Mouse (Mus musculus) MEL (cell line): ENCODE measurements around the gene Galnt10. TPM values are rescaled to one million over a fixed set of nuclear protein-coding genes. Genes with fewer than 3 reads are reported as not detected.

Source experiments
- DNase-seq: peaks from one replicate; pipeline ENCODE4 v3.0.0; 2011; ENCODE audit warnings: low read depth, low spot score
- H3K27ac ChIP-seq: 2 replicates; pipeline ENCODE4 v1.5.1; 2012; ENCODE audit warnings: low read depth, mild to moderate bottlenecking, control low read depth, low read length, moderate library complexity; ENCODE audit not compliant: control insufficient read depth
- H3K27me3 ChIP-seq, 2 experiments: fragments of 150-350 bp in 1 of 2; sonication (generic) in 1 of 2; 2 replicates each; pipeline ENCODE4 v1.6.1; 2012; ENCODE audit warnings: low read length in 2 of 2, mild to moderate bottlenecking in 2 of 2, improper control_type of control experiment in 1 of 2, moderate library complexity in 1 of 2; ENCODE audit not compliant: insufficient read depth in 2 of 2, control insufficient read depth in 1 of 2
- H3K36me3 ChIP-seq, 2 experiments: 2 replicates each; pipeline ENCODE4 v1.6.1; 2012 to 2014; ENCODE audit warnings: low read length in 2 of 2, improper control_type of control experiment in 1 of 2, inconsistent platforms in 1 of 2, mild to moderate bottlenecking in 1 of 2; ENCODE audit not compliant: insufficient read depth in 2 of 2, control insufficient read depth in 1 of 2
- H3K4me1 ChIP-seq, 2 experiments: fragments of 150-350 bp in 1 of 2; sonication (generic) in 1 of 2; 2 replicates each; pipeline ENCODE4 v1.6.1; 2012; ENCODE audit warnings: low read length in 2 of 2, improper control_type of control experiment in 1 of 2, mild to moderate bottlenecking in 1 of 2; ENCODE audit not compliant: insufficient read depth in 2 of 2, control insufficient read depth in 1 of 2
- H3K4me3 ChIP-seq, 2 experiments: fragments of 150-350 bp in 1 of 2; sonication (generic) in 1 of 2; 2 replicates each; pipeline ENCODE4 v1.5.1; 2012; ENCODE audit warnings: low read depth in 2 of 2, low read length in 2 of 2, mild to moderate bottlenecking in 2 of 2, moderate library complexity in 2 of 2, control low read depth in 1 of 2, improper control_type of control experiment in 1 of 2; ENCODE audit not compliant: control insufficient read depth in 1 of 2, insufficient read depth in 1 of 2
- H3K79me2 ChIP-seq: 2 replicates; pipeline ENCODE4 v1.6.1; 2012; ENCODE audit warnings: mild to moderate bottlenecking, low read length, moderate library complexity; ENCODE audit not compliant: control insufficient read depth, poor library complexity, insufficient read depth
- H3K9ac ChIP-seq: 2 replicates; pipeline ENCODE4 v1.6.1; 2012; ENCODE audit warnings: low read depth, mild to moderate bottlenecking, control low read depth, low read length, moderate library complexity; ENCODE audit not compliant: control insufficient read depth, poor library complexity, severe bottlenecking
- H3K9me3 ChIP-seq: fragments of 150-350 bp; sonication (generic); replicated peaks from 2 replicates; pipeline ENCODE4 v1.6.1; 2012; ENCODE audit warnings: mild to moderate bottlenecking, low read length, improper control_type of control experiment, moderate library complexity; ENCODE audit not compliant: insufficient read depth
- BHLHE40 ChIP-seq: IDR thresholded peaks from 2 replicates; pipeline ENCODE4 v1.6.1; 2012; ENCODE audit warnings: low read depth, mild to moderate bottlenecking, inconsistent platforms, low read length, improper control_type of control experiment, borderline replicate concordance
- CTCF ChIP-seq, 3 experiments: IDR thresholded peaks in 2 of 3; conservative IDR thresholded peaks in 1 of 3; 2 replicates each; pipeline ENCODE4 v1.5.1; 2011 to 2012; ENCODE audit warnings: low read length in 3 of 3, low read depth in 2 of 3, mild to moderate bottlenecking in 2 of 3, improper control_type of control experiment in 1 of 3, inconsistent platforms in 1 of 3, mixed read lengths in 1 of 3, moderate library complexity in 1 of 3; ENCODE audit not compliant: control insufficient read depth in 1 of 3, insufficient read depth in 1 of 3, poor library complexity in 1 of 3, severe bottlenecking in 1 of 3
- E2F4 ChIP-seq: IDR thresholded peaks from 2 replicates; pipeline ENCODE4 v1.6.1; 2011; ENCODE audit warnings: low read depth, low read length, improper control_type of control experiment, borderline replicate concordance
- EP300 ChIP-seq, 2 experiments: IDR thresholded peaks; 2 replicates each; pipeline ENCODE4 v1.6.1; 2011; ENCODE audit warnings: improper control_type of control experiment in 2 of 2, low read length in 2 of 2, low read depth in 1 of 2, mild to moderate bottlenecking in 1 of 2
- GABPA ChIP-seq: IDR thresholded peaks from 2 replicates; pipeline ENCODE4 v1.6.1; 2012; ENCODE audit warnings: low read depth, mild to moderate bottlenecking, inconsistent platforms, low read length, improper control_type of control experiment, moderate library complexity
- GATA1 ChIP-seq: IDR thresholded peaks from 2 replicates; pipeline ENCODE4 v1.6.1; 2011; ENCODE audit warnings: low read depth, low read length, improper control_type of control experiment
- HCFC1 ChIP-seq: IDR thresholded peaks from 2 replicates; pipeline ENCODE4 v1.6.1; 2012; ENCODE audit warnings: low read depth, mild to moderate bottlenecking, inconsistent platforms, low read length, improper control_type of control experiment, moderate library complexity
- JUND ChIP-seq: IDR thresholded peaks from 2 replicates; pipeline ENCODE4 v1.6.1; 2011; ENCODE audit warnings: low read depth, mild to moderate bottlenecking, improper control_type of control experiment, low read length
- KAT2A ChIP-seq: conservative IDR thresholded peaks from 2 replicates; pipeline ENCODE4 v1.6.1; 2012; ENCODE audit warnings: low read depth, low read length, improper control_type of control experiment, inconsistent platforms
- MAFK ChIP-seq: IDR thresholded peaks from 2 replicates; pipeline ENCODE4 v1.6.1; 2011; ENCODE audit warnings: low read depth, mild to moderate bottlenecking, low read length, improper control_type of control experiment, borderline replicate concordance
- MAZ ChIP-seq: IDR thresholded peaks from 2 replicates; pipeline ENCODE4 v1.6.1; 2012; ENCODE audit warnings: low read depth, mild to moderate bottlenecking, inconsistent platforms, low read length, improper control_type of control experiment
- MEF2A ChIP-seq: IDR thresholded peaks from 2 replicates; pipeline ENCODE4 v1.6.1; 2014; ENCODE audit warnings: low read depth, mild to moderate bottlenecking, inconsistent platforms, low read length, improper control_type of control experiment; ENCODE audit not compliant: poor library complexity, insufficient replicate concordance, severe bottlenecking; ENCODE audit errors: extremely low read depth
- NELFE ChIP-seq: IDR thresholded peaks from 2 replicates; pipeline ENCODE4 v1.6.1; 2011; ENCODE audit warnings: low read depth, low read length, improper control_type of control experiment
- RAD21 ChIP-seq: IDR thresholded peaks from 2 replicates; pipeline ENCODE4 v1.6.1; 2011; ENCODE audit warnings: mild to moderate bottlenecking, low read depth, low read length, improper control_type of control experiment
- RCOR1 ChIP-seq: IDR thresholded peaks from 2 replicates; pipeline ENCODE4 v1.6.1; 2012; ENCODE audit warnings: low read depth, mild to moderate bottlenecking, inconsistent platforms, low read length, improper control_type of control experiment
- SMC3 ChIP-seq: IDR thresholded peaks from 2 replicates; pipeline ENCODE4 v1.6.1; 2011; ENCODE audit warnings: low read depth, low read length, improper control_type of control experiment
- TBP ChIP-seq: IDR thresholded peaks from 2 replicates; pipeline ENCODE4 v1.8.0; 2011; ENCODE audit warnings: low read depth, low read length, improper control_type of control experiment
- UBTF ChIP-seq: IDR thresholded peaks from 2 replicates; pipeline ENCODE4 v1.6.1; 2012; ENCODE audit warnings: low read depth, mild to moderate bottlenecking, inconsistent platforms, low read length, improper control_type of control experiment, moderate library complexity, borderline replicate concordance; ENCODE audit not compliant: insufficient read depth
- USF1 ChIP-seq: IDR thresholded peaks from 2 replicates; pipeline ENCODE4 v1.6.1; 2014; ENCODE audit warnings: low read depth, mild to moderate bottlenecking, inconsistent platforms, low read length, improper control_type of control experiment, moderate library complexity
- USF2 ChIP-seq, 2 experiments: IDR thresholded peaks; 2 replicates each; pipeline ENCODE4 v1.6.1; 2011 to 2012; ENCODE audit warnings: improper control_type of control experiment in 2 of 2, low read length in 2 of 2, borderline replicate concordance in 1 of 2, inconsistent platforms in 1 of 2, low read depth in 1 of 2, mild to moderate bottlenecking in 1 of 2; ENCODE audit not compliant: insufficient read depth in 1 of 2
- ZC3H11A ChIP-seq: IDR thresholded peaks from 2 replicates; pipeline ENCODE4 v1.6.1; 2012; ENCODE audit warnings: low read depth, mild to moderate bottlenecking, inconsistent platforms, low read length, improper control_type of control experiment
- ZKSCAN1 ChIP-seq: IDR thresholded peaks from 2 replicates; pipeline ENCODE4 v1.6.1; 2012; ENCODE audit warnings: low read depth, mild to moderate bottlenecking, inconsistent platforms, low read length, improper control_type of control experiment, moderate library complexity
- ZNF384 ChIP-seq: IDR thresholded peaks from 2 replicates; pipeline ENCODE4 v1.6.1; 2012; ENCODE audit warnings: low read depth, mild to moderate bottlenecking, inconsistent platforms, low read length, improper control_type of control experiment
- polyA plus RNA-seq, 2 experiments: library from polyadenylated mRNA; stranded (reverse) in 1 of 2; unstranded in 1 of 2; fragments of >175 nt in 1 of 2; fragments of >200 nt in 1 of 2; gene quantifications; 2 replicates each; pipeline versions ENCODE4 v1.2.1 to v1.2.4; 2012; ENCODE audit warnings: low replicate concordance in 2 of 2, low read depth in 1 of 2; ENCODE audit not compliant: insufficient read length in 2 of 2, insufficient read depth in 1 of 2, missing spikeins in 1 of 2
- total RNA-seq: library from RNA; depleted of rRNA; stranded (reverse); fragments of 300-350 nt; gene quantifications from 2 replicates; pipeline ENCODE4 v1.2.3, GENCODE M21; 2012

Galnt10 gene
- total and polyA plus RNA-seq, 3 experiments = 26.7 to 27.4 TPM; not detected in 1

DNA sequence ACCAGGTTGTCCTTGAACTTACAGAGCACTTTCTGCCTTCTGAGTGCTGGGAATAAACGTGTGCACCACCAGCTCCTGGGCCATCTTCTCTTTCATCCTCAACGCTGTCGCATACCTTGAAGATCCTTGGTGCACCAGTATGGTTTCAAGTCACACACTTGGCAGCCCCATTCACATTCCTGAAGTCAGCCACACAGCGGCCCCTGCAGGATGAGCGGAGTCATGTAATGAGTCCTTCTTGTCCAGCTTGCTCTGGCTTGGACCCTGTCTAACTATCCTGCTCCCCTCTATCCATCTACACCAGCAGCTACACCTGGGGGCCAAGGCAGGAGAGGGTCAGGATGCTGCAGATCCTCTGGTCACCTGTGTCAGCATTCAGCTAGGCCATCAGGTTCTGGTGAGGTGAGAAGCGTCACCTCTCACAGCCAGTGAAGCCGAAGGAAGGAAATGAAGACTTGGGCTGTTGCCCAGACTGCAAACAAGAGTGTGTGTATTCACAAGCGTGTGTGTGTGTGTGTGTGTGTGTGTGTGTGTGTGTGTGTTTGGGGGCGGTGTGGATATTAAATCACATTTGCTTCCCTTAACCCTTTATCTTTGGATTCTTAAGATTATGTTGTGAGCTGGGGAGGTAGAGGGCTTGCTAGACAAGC is 18.0 kb upstream of the Galnt10 start:
- 0 out of 2 replicates have a peak, but pooled peaks have one; percentile 5 for TF ChIP-seq GATA1
- peak; percentile 32 to 59 (median 46) for TF ChIP-seq CTCF (IDR thresholded peaks at IDR 0.05 in 2 of 3, conservative IDR thresholded peaks at IDR 0.05 in 1 of 3; ENCODE audit: control insufficient read depth in 1 of 3, insufficient read depth in 1 of 3, low read depth in 2 of 3, low read length in 3 of 3, poor library complexity in 1 of 3, severe bottlenecking in 1 of 3)
- no peak for TF ChIP-seq MEF2A
- TF ChIP-seq SMC3 = peak; percentile 12; the same call in 1 of the 2 replicates
- peak; percentile 13; the same call in 1 of the 2 replicates for TF ChIP-seq RCOR1
- TF ChIP-seq RAD21 = peak; percentile 19
- no peak for TF ChIP-seq HCFC1
- Histone ChIP-seq H3K27ac (no peak overlapping the region), H3K79me2 (no peaks in the 10 kb centered on the region), H3K36me3 (peaks cover 0 to 11% of the 10 kb centered on the region in 2 experiments; a peak in 2 of 4 replicates), H3K4me1 (peaks cover 14 to 32% of the 10 kb centered on the region in 2 experiments), H3K9ac (no peak overlapping the region), H3K27me3 (no peaks in the 10 kb centered on the region), H3K9me3 (no peaks in the 10 kb centered on the region), H3K4me3 (no peak overlapping the region)
- DNase-seq = peak; percentile 74

DNA sequence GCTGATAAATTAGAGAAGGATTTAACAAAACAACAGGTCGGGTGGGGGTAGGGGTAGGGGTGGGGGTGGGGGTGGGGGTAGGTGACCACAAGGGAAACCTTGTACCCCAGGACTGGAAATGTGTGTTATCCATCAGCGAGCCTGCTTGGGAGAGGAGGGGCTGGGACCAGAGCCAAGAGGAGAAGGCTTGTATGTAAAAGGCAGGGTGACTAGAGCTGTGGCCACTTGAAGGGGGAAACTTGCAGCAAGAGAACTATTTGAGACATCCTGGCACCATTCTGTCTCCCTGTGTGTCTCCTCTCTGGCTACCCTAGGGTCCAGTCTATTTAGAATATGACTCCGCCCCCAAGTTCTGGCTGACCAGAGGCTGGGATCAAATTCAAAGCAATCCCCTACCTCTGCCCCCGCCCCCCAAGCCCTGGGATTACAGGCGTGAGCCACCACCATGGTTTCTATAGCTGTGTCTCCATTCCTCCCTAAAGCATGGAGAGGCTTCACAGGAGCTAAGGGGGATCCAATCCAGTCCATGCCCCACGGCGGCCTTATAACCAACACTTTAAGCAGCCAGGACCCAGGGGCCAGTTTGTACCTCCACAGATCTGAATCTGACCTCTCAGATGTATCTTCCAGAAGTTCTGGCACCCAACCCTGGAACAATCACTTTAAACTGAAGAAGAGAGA is 13.3 kb upstream of the Galnt10 start:
- no peak overlapping the region for H3K4me3 ChIP-seq
- no peaks in the 10 kb centered on the region; a peak in 2 of 4 replicates for H3K36me3 ChIP-seq
- DNase-seq = no peak
- H3K9me3 ChIP-seq = no peaks in the 10 kb centered on the region
- TF ChIP-seq RCOR1 (no peak), JUND (no peak), KAT2A (no peak), CTCF (IDR thresholded peaks at IDR 0.05 in 2 of 3, conservative IDR thresholded peaks at IDR 0.05 in 1 of 3; ENCODE audit: control insufficient read depth in 1 of 3, insufficient read depth in 1 of 3, low read depth in 2 of 3, low read length in 3 of 3, poor library complexity in 1 of 3, severe bottlenecking in 1 of 3) (no peak), EP300 (IDR thresholded peaks at IDR 0.05; ENCODE audit: low read depth in 1 of 2, low read length in 2 of 2) (no peak)
- no peak overlapping the region for H3K9ac ChIP-seq
- no peaks in the 10 kb centered on the region for H3K79me2 ChIP-seq
- H3K27ac ChIP-seq = no peak overlapping the region
- peaks cover 3 to 4% of the 10 kb centered on the region in 2 experiments; a peak in 3 of 4 replicates for H3K27me3 ChIP-seq
- H3K4me1 ChIP-seq = peaks cover 2 to 10% of the 10 kb centered on the region in 2 experiments

DNA sequence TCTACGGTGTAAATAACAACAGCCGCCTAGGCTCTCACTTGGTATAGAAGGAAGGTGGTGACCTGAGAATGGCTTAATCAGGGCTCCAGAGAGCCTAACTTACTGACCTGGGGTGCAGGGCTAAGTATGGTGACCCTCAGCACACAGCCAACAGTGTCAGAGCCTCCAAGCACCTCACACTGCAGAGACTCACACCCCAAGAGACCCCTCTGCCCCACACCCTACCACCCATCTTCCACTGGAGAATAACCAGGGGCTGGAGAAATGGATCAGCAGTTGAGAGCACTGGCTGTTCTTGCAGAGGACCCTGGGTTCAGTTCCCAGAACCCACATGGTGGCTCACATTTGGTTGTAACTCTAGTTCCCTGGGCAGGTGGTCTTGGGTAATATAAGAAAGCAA is 12.2 kb upstream of the Galnt10 start:
- Histone ChIP-seq H3K9ac (no peak overlapping the region), H3K27ac (no peak overlapping the region), H3K79me2 (no peaks in the 10 kb centered on the region), H3K4me3 (no peak overlapping the region), H3K9me3 (no peaks in the 10 kb centered on the region), H3K27me3 (peaks cover 3 to 4% of the 10 kb centered on the region in 2 experiments; a peak in 3 of 4 replicates), H3K4me1 (no peaks in the 10 kb centered on the region), H3K36me3 (no peaks in the 10 kb centered on the region)
- no peak for DNase-seq
- no peak for TF ChIP-seq TBP
- TF ChIP-seq GABPA = no peak
- TF ChIP-seq USF2 (IDR thresholded peaks at IDR 0.05; ENCODE audit: borderline replicate concordance in 1 of 2, insufficient read depth in 1 of 2, low read depth in 1 of 2, low read length in 2 of 2) = no peak
- no peak for TF ChIP-seq MAZ
- TF ChIP-seq MAFK = no peak
- TF ChIP-seq UBTF = no peak
- no peak for TF ChIP-seq BHLHE40
- no peak for TF ChIP-seq E2F4
- no peak for TF ChIP-seq JUND
- TF ChIP-seq ZKSCAN1 = no peak
- no peak for TF ChIP-seq ZC3H11A
- no peak for TF ChIP-seq USF1
- no peak for TF ChIP-seq NELFE
- TF ChIP-seq ZNF384 = no peak
